Mouse (Mus musculus): ENCODE data around the gene Cdc42bpg. TPM values are rescaled to one million over a fixed set of nuclear protein-coding genes. Genes with fewer than 3 reads are reported as not detected.

Cdc42bpg gene
- polyA plus RNA-seq, 1 experiment from 2014 or later = 2.2 TPM

GRCm38 (mm10) chr19:6279481-6280144, 26.6 kb upstream of the Cdc42bpg start:
- H3K4me1 ChIP-seq (ENCODE audit: control insufficient read depth, insufficient read depth, low read length) = peaks cover 32% of the 10 kb centered on the region
- H3K27me3 ChIP-seq (ENCODE audit: control insufficient read depth, insufficient read depth, low read length) = no peaks in the 10 kb centered on the region
- H3K9ac ChIP-seq (replicated peaks; ENCODE audit: low read depth, low read length) = 0 out of 2 replicates have a peak overlapping the region, but pooled peaks have one; percentile 7
- H3K9me3 ChIP-seq (ENCODE audit: control insufficient read depth, low read depth, low read length) = no peaks in the 10 kb centered on the region
- ATAC-seq (ENCODE audit: insufficient number of reproducible peaks, insufficient read depth, low FRiP score, low read depth) = no peak
- 0 out of 2 replicates have a peak overlapping the region, but pooled peaks have one; percentile 0 for H3K27ac ChIP-seq (ENCODE audit: low read length)
- H3K4me2 ChIP-seq (replicated peaks; ENCODE audit: low read depth, low read length) = peak overlapping the region; percentile 88
- 84% methylated on average over 6 of the region's 6 CpGs for WGBS
- H3K4me3 ChIP-seq (ENCODE audit: low read depth, low read length) = peak overlapping the region; percentile 82; the same call in 1 of the 2 replicates
- H3K36me3 ChIP-seq (ENCODE audit: control insufficient read depth, insufficient read depth, low read length) = peaks cover 26% of the 10 kb centered on the region; the same call in 1 of the 2 replicates

GRCm38 (mm10) chr19:6280554-6280953, 25.7 kb upstream of the Cdc42bpg start:
- no peaks in the 10 kb centered on the region for H3K9me3 ChIP-seq (ENCODE audit: control insufficient read depth, low read depth, low read length)
- H3K36me3 ChIP-seq (ENCODE audit: control insufficient read depth, insufficient read depth, low read length) = peaks cover 33% of the 10 kb centered on the region; the same call in 1 of the 2 replicates
- H3K27ac ChIP-seq (ENCODE audit: low read length) = no peak overlapping the region
- no peak overlapping the region for H3K4me2 ChIP-seq (replicated peaks; ENCODE audit: low read depth, low read length)
- 84% methylated on average over 7 of the region's 7 CpGs for WGBS
- H3K27me3 ChIP-seq (ENCODE audit: control insufficient read depth, insufficient read depth, low read length) = no peaks in the 10 kb centered on the region
- ATAC-seq (ENCODE audit: insufficient number of reproducible peaks, insufficient read depth, low FRiP score, low read depth) = no peak
- no peak overlapping the region for H3K9ac ChIP-seq (replicated peaks; ENCODE audit: low read depth, low read length)
- peaks cover 39% of the 10 kb centered on the region for H3K4me1 ChIP-seq (ENCODE audit: control insufficient read depth, insufficient read depth, low read length)
- no peak overlapping the region for H3K4me3 ChIP-seq (ENCODE audit: low read depth, low read length)

- 73% methylated on average over 14 of the region's 14 CpGs for WGBS
- H3K27me3 ChIP-seq (ENCODE audit: control insufficient read depth, insufficient read depth, low read length) = no peaks in the 10 kb centered on the region
- H3K4me1 ChIP-seq (ENCODE audit: control insufficient read depth, insufficient read depth, low read length) = peaks cover 40% of the 10 kb centered on the region
- no peak for ATAC-seq (ENCODE audit: insufficient number of reproducible peaks, insufficient read depth, low FRiP score, low read depth)
- peaks cover 33% of the 10 kb centered on the region; the same call in 1 of the 2 replicates for H3K36me3 ChIP-seq (ENCODE audit: control insufficient read depth, insufficient read depth, low read length)
- H3K27ac ChIP-seq (ENCODE audit: low read length) = no peak overlapping the region
- H3K9ac ChIP-seq (replicated peaks; ENCODE audit: low read depth, low read length) = no peak overlapping the region
- H3K4me2 ChIP-seq (replicated peaks; ENCODE audit: low read depth, low read length) = no peak overlapping the region
- H3K9me3 ChIP-seq (ENCODE audit: control insufficient read depth, low read depth, low read length) = no peaks in the 10 kb centered on the region
- H3K4me3 ChIP-seq (ENCODE audit: low read depth, low read length) = no peak overlapping the region
These were observed 24.9 kb upstream of the Cdc42bpg start for GRCm38 (mm10) chr19:6281122-6282020.

GRCm38 (mm10) chr19:6283001-6283400, 23.3 kb upstream of the Cdc42bpg start:
- Histone ChIP-seq H3K9ac (replicated peaks; ENCODE audit: low read depth, low read length) (no peak overlapping the region), H3K36me3 (ENCODE audit: control insufficient read depth, insufficient read depth, low read length) (peaks cover 33% of the 10 kb centered on the region; the same call in 1 of the 2 replicates), H3K4me2 (replicated peaks; ENCODE audit: low read depth, low read length) (no peak overlapping the region), H3K9me3 (ENCODE audit: control insufficient read depth, low read depth, low read length) (no peaks in the 10 kb centered on the region), H3K4me3 (ENCODE audit: low read depth, low read length) (no peak overlapping the region), H3K27ac (ENCODE audit: low read length) (no peak overlapping the region), H3K4me1 (ENCODE audit: control insufficient read depth, insufficient read depth, low read length) (peaks cover 35% of the 10 kb centered on the region), H3K27me3 (ENCODE audit: control insufficient read depth, insufficient read depth, low read length) (no peaks in the 10 kb centered on the region)
- no peak for ATAC-seq (ENCODE audit: insufficient number of reproducible peaks, insufficient read depth, low FRiP score, low read depth)
- WGBS = 74% methylated on average over 5 of the region's 5 CpGs

GRCm38 (mm10) chr19:6284502-6284901, 21.8 kb upstream of the Cdc42bpg start:
- H3K36me3 ChIP-seq (ENCODE audit: control insufficient read depth, insufficient read depth, low read length) = peaks cover 36% of the 10 kb centered on the region; the same call in 1 of the 2 replicates
- H3K4me1 ChIP-seq (ENCODE audit: control insufficient read depth, insufficient read depth, low read length) = peaks cover 20% of the 10 kb centered on the region
- peak; percentile 69 for ATAC-seq (ENCODE audit: insufficient number of reproducible peaks, insufficient read depth, low FRiP score, low read depth)
- H3K4me2 ChIP-seq (replicated peaks; ENCODE audit: low read depth, low read length) = 0 out of 2 replicates have a peak overlapping the region, but pooled peaks have one; percentile 10
- 77% methylated on average over 12 of the region's 12 CpGs for WGBS
- no peak overlapping the region; the same call in 1 of the 2 replicates for H3K27ac ChIP-seq (ENCODE audit: low read length)
- no peaks in the 10 kb centered on the region for H3K27me3 ChIP-seq (ENCODE audit: control insufficient read depth, insufficient read depth, low read length)
- H3K4me3 ChIP-seq (ENCODE audit: low read depth, low read length) = no peak overlapping the region
- no peak overlapping the region for H3K9ac ChIP-seq (replicated peaks; ENCODE audit: low read depth, low read length)
- no peaks in the 10 kb centered on the region for H3K9me3 ChIP-seq (ENCODE audit: control insufficient read depth, low read depth, low read length)

- Histone ChIP-seq H3K27ac (ENCODE audit: low read length) (no peak overlapping the region; the same call in 1 of the 2 replicates), H3K36me3 (ENCODE audit: control insufficient read depth, insufficient read depth, low read length) (peaks cover 36% of the 10 kb centered on the region; the same call in 1 of the 2 replicates), H3K4me2 (replicated peaks; ENCODE audit: low read depth, low read length) (no peak overlapping the region)
These were observed 21.0 kb upstream of the Cdc42bpg start for GRCm38 (mm10) chr19:6285226-6285625.

GRCm38 (mm10) chr19:6285632-6286433, 20.4 kb upstream of the Cdc42bpg start:
- H3K27ac ChIP-seq (ENCODE audit: low read length) = no peak overlapping the region; the same call in 1 of the 2 replicates
- peaks cover 13% of the 10 kb centered on the region; the same call in 1 of the 2 replicates for H3K4me1 ChIP-seq (ENCODE audit: control insufficient read depth, insufficient read depth, low read length)
- ATAC-seq (ENCODE audit: insufficient number of reproducible peaks, insufficient read depth, low FRiP score, low read depth) = no peak
- no peak overlapping the region for H3K4me3 ChIP-seq (ENCODE audit: low read depth, low read length)
- 60% methylated on average over 7 of the region's 7 CpGs for WGBS
- H3K9me3 ChIP-seq (ENCODE audit: control insufficient read depth, low read depth, low read length) = no peaks in the 10 kb centered on the region
- no peaks in the 10 kb centered on the region for H3K27me3 ChIP-seq (ENCODE audit: control insufficient read depth, insufficient read depth, low read length)
- no peak overlapping the region for H3K4me2 ChIP-seq (replicated peaks; ENCODE audit: low read depth, low read length)
- H3K36me3 ChIP-seq (ENCODE audit: control insufficient read depth, insufficient read depth, low read length) = peaks cover 36% of the 10 kb centered on the region; the same call in 1 of the 2 replicates
- no peak overlapping the region for H3K9ac ChIP-seq (replicated peaks; ENCODE audit: low read depth, low read length)

More at GRCm38 (mm10) chr19:6285226-6285625, 21.0 kb upstream of the Cdc42bpg start:
- 66% methylated on average over 8 of the region's 8 CpGs for WGBS
- no peak; the same call in 1 of the 2 replicates for ATAC-seq (ENCODE audit: insufficient number of reproducible peaks, insufficient read depth, low FRiP score, low read depth)
- Histone ChIP-seq H3K4me3 (ENCODE audit: low read depth, low read length) (no peak overlapping the region), H3K9ac (replicated peaks; ENCODE audit: low read depth, low read length) (no peak overlapping the region), H3K9me3 (ENCODE audit: control insufficient read depth, low read depth, low read length) (no peaks in the 10 kb centered on the region), H3K4me1 (ENCODE audit: control insufficient read depth, insufficient read depth, low read length) (peaks cover 15% of the 10 kb centered on the region), H3K27me3 (ENCODE audit: control insufficient read depth, insufficient read depth, low read length) (no peaks in the 10 kb centered on the region)

All from stomach, embryonic 14.5 days (tissue).